Mouse (Mus musculus) neural tube, embryonic 13.5 days (tissue): ENCODE data around the gene Tnfrsf1a. TPM values are rescaled to one million over a fixed set of nuclear protein-coding genes. Genes with fewer than 3 reads are reported as not detected.

Source experiments
- ATAC-seq: fragments of 200-750 bp; cut with Nextera tagmentation; 2 replicates; pipeline ENCODE4 v1.8.0; 2017; ENCODE audit warnings: low read depth, mild to moderate bottlenecking, moderate TSS enrichment, moderate library complexity
- H3K27ac ChIP-seq: fragments of 300-500 bp; sonication (generic); replicated peaks from 2 replicates; pipeline ENCODE4 v1.5.1; 2015; ENCODE audit warnings: moderate library complexity, mild to moderate bottlenecking, inconsistent platforms
- H3K27me3 ChIP-seq: fragments of 300-500 bp; sonication (generic); 2 replicates; pipeline ENCODE4 v1.6.1; 2015; ENCODE audit warnings: mild to moderate bottlenecking, inconsistent platforms
- H3K36me3 ChIP-seq: fragments of 300-500 bp; sonication (generic); 2 replicates; pipeline ENCODE4 v1.6.1; 2015; ENCODE audit warnings: mild to moderate bottlenecking, inconsistent platforms
- H3K4me1 ChIP-seq: fragments of 300-500 bp; sonication (generic); replicated peaks from 2 replicates; pipeline ENCODE4 v1.6.1; 2015; ENCODE audit warnings: inconsistent platforms
- H3K4me2 ChIP-seq: fragments of 300-500 bp; sonication (generic); 2 replicates; pipeline ENCODE4 v1.6.1; 2015; ENCODE audit warnings: inconsistent platforms, mild to moderate bottlenecking, moderate library complexity
- H3K4me3 ChIP-seq: fragments of 300-500 bp; sonication (generic); 2 replicates; pipeline ENCODE4 v1.5.1; 2015; ENCODE audit warnings: mild to moderate bottlenecking, inconsistent platforms
- H3K9ac ChIP-seq: fragments of 300-500 bp; sonication (generic); 2 replicates; pipeline ENCODE4 v1.6.1; 2015; ENCODE audit warnings: moderate library complexity, mild to moderate bottlenecking, inconsistent platforms
- H3K9me3 ChIP-seq: fragments of 300-500 bp; sonication (generic); 2 replicates; pipeline ENCODE4 v1.6.1; 2016; ENCODE audit warnings: inconsistent platforms
- WGBS: fragments of 180-500 bp; shearing (Covaris S2); methylation state at CpG from one replicate; pipeline ENCODE4 v1.1.7; 2015; 5-methylcytosine and 5-hydroxymethylcytosine counted together
- polyA plus RNA-seq: library from polyadenylated mRNA; unstranded; fragments of >200 nt; fragmentation: Nextera tagmentation; extraction: Ambion mirVana; gene quantifications from 2 replicates; pipeline ENCODE4 v1.2.1, GENCODE M21; 2015

Gene Tnfrsf1a
- polyA plus RNA-seq, 1 experiment from 2014 or later, result 17.5 TPM

DNA sequence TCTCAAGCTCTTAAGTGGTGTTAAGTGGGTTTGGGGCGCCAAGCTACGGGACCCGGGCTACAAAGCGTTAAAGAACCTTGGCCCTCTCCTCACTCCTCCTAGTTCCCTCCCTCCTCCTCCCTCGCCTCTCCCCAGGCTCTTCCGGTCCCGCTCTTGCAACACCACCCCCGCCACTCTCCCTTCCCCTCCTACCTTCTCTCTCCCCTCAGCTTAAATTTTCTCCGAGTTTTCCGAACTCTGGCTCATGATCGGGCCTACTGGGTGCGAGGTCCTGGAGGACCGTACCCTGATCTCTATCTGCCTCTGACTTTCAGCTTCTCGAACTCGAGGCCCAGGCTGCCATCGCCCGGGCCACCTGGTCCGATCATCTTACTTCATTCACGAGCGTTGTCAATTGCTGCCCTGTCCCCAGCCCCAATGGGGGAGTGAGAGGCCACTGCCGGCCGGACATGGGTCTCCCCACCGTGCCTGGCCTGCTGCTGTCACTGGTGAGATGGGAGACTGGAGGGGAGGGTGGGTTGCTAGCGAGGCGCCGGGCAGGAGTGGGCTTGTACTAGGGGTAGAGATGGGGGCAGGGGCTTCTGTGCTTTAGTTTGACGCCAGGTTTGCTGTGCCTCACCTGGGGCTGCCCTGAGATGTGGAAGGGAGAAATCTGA is 541 bp downstream of the Tnfrsf1a start:
- peak; percentile 64 for ATAC-seq
- peak overlapping the region; percentile 75 for H3K9ac ChIP-seq
- H3K4me2 ChIP-seq, result peak overlapping the region; percentile 68
- no peaks in the 10 kb centered on the region for H3K9me3 ChIP-seq
- WGBS, result 0% methylated on average over 27 of the region's 27 CpGs
- H3K4me1 ChIP-seq, result peaks cover 45% of the 10 kb centered on the region
- peak overlapping the region; percentile 49 for H3K4me3 ChIP-seq
- peaks cover 19% of the 10 kb centered on the region for H3K27me3 ChIP-seq
- H3K27ac ChIP-seq, result peak overlapping the region; percentile 33; the same call in 1 of the 2 replicates
- H3K36me3 ChIP-seq, result no peaks in the 10 kb centered on the region

DNA sequence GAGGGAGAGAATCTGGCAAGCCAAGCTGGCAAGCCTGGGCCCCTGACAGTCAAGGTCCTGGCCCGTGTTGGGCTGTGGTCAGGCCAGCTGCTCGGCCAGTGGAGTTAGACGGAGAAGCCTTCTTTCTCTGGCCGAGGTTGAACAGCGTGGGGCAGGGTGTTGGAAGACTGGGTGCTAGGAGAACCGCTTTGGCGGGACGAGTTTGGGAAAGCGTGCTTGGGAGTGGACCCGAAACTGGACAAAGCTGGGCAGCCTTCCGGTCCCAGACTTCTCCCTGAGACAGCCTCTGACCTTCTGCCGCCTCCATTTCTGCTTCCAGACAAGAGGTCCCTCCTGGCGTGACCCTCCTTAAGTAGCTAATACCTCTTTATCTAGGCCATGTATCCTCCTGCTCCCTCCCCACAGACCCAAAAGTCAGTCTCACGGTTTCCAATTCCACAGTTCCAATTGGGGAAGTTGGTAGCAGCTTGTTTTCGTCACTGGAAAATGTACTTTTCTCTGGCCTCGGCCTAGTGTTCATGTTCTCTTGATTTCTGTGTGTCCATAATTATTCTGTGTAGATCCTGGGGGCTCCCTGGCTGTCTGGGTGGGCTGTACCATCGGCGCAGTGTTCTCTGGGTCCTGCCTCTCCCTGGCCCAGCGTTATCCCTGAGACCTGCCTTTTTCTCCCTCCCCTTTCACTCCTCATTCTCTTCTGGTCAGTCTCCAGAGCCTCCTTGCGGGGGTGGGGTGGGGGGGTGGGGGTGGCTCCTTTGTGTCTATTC is 1.3 kb downstream of the Tnfrsf1a start:
- 10% methylated on average over 20 of the region's 20 CpGs for WGBS
- Histone ChIP-seq H3K27me3 (peaks cover 19% of the 10 kb centered on the region), H3K4me2 (peak overlapping the region; percentile 68), H3K27ac (peak overlapping the region; percentile 33; the same call in 1 of the 2 replicates), H3K4me1 (peaks cover 52% of the 10 kb centered on the region), H3K36me3 (no peaks in the 10 kb centered on the region), H3K9ac (peak overlapping the region; percentile 75), H3K4me3 (peak overlapping the region; percentile 49), H3K9me3 (no peaks in the 10 kb centered on the region)
- no peak for ATAC-seq

- Histone ChIP-seq H3K4me1 (peaks cover 56% of the 10 kb centered on the region), H3K27ac (no peak overlapping the region), H3K36me3 (no peaks in the 10 kb centered on the region), H3K4me2 (peak overlapping the region; percentile 68), H3K27me3 (peaks cover 19% of the 10 kb centered on the region), H3K4me3 (no peak overlapping the region), H3K9me3 (no peaks in the 10 kb centered on the region), H3K9ac (peak overlapping the region; percentile 75; the same call in 1 of the 2 replicates)
- 82% methylated on average over 2 of the region's 2 CpGs for WGBS
- ATAC-seq, result no peak
These were observed 1.8 kb downstream of the Tnfrsf1a start for GRCm38 (mm10) chr6:125350995-125351324.

- Histone ChIP-seq H3K4me1 (peaks cover 56% of the 10 kb centered on the region), H3K9me3 (no peaks in the 10 kb centered on the region), H3K36me3 (no peaks in the 10 kb centered on the region), H3K4me2 (0 out of 2 replicates have a peak overlapping the region, but pooled peaks have one; percentile 68), H3K4me3 (no peak overlapping the region), H3K27ac (no peak overlapping the region), H3K9ac (no peak overlapping the region), H3K27me3 (peaks cover 19% of the 10 kb centered on the region)
- no peak for ATAC-seq
- WGBS, result 79% methylated on average over 8 of the region's 8 CpGs
These were observed 2.3 kb downstream of the Tnfrsf1a start for GRCm38 (mm10) chr6:125351368-125352045.

- Histone ChIP-seq H3K4me3 (no peak overlapping the region), H3K4me1 (peaks cover 56% of the 10 kb centered on the region), H3K4me2 (no peak overlapping the region), H3K9ac (no peak overlapping the region), H3K27me3 (peaks cover 19% of the 10 kb centered on the region), H3K9me3 (no peaks in the 10 kb centered on the region), H3K36me3 (no peaks in the 10 kb centered on the region), H3K27ac (no peak overlapping the region)
- WGBS, result 66% methylated on average over 5 of the region's 5 CpGs
- no peak for ATAC-seq
These were observed 2.9 kb downstream of the Tnfrsf1a start for GRCm38 (mm10) chr6:125352046-125352384.

GRCm38 (mm10) chr6:125352811-125353210 is 3.6 kb downstream of the Tnfrsf1a start:
- Histone ChIP-seq H3K4me3 (no peak overlapping the region), H3K27me3 (peaks cover 19% of the 10 kb centered on the region), H3K4me1 (peaks cover 56% of the 10 kb centered on the region), H3K27ac (no peak overlapping the region), H3K9ac (no peak overlapping the region), H3K36me3 (no peaks in the 10 kb centered on the region), H3K9me3 (no peaks in the 10 kb centered on the region), H3K4me2 (no peak overlapping the region)
- 55% methylated on average over 4 of the region's 4 CpGs for WGBS
- no peak for ATAC-seq

DNA sequence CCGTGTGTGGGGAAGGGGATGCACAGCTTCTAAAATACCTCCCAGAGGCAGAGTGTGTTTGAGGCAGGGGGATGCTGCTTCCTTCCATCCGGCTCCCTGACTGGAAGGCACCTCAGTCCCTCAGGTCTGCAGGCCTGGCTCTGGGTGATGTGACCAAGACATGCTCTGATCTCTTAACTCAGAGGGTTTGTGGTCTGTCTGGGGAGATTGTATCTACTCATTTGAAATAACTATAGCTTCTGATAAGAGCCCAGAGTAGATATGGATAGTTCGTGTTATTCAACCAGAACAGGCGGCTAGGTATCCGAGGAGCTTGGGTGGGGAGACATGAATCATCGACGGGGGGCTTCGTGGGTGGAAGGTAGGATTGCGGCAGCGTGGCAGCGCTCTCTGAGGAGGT is 4.1 kb downstream of the Tnfrsf1a start:
- no peak overlapping the region for H3K4me2 ChIP-seq
- peaks cover 56% of the 10 kb centered on the region for H3K4me1 ChIP-seq
- 85% methylated on average over 11 of the region's 11 CpGs for WGBS
- no peaks in the 10 kb centered on the region for H3K9me3 ChIP-seq
- H3K9ac ChIP-seq, result no peak overlapping the region
- no peak overlapping the region for H3K27ac ChIP-seq
- H3K36me3 ChIP-seq, result no peaks in the 10 kb centered on the region
- ATAC-seq, result no peak
- peaks cover 17% of the 10 kb centered on the region for H3K27me3 ChIP-seq
- no peak overlapping the region for H3K4me3 ChIP-seq

DNA sequence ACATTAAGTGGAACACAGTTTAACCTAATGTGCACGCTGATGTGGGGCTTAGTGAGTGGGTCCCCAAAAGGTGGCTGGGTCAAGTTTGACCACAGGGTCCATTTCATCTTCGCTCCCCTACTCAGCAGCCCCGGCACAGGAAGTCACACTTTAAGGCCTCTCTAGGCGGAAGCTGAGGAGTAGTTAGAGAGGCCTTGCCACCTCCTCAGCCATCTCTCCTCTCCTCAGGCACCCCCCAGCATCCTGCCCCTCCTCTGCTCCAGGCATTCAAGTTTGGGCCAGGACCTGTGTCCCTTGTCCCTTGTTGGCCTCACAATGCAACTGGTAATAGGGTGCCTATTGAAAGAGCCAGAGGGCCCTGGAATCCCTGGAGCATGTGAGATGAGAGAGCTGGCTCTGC is 4.5 kb downstream of the Tnfrsf1a start:
- H3K36me3 ChIP-seq, result no peaks in the 10 kb centered on the region
- no peak for ATAC-seq
- peaks cover 13% of the 10 kb centered on the region for H3K27me3 ChIP-seq
- no peaks in the 10 kb centered on the region for H3K9me3 ChIP-seq
- WGBS, result 87% methylated on average over 4 of the region's 4 CpGs
- H3K4me2 ChIP-seq, result no peak overlapping the region
- H3K4me3 ChIP-seq, result no peak overlapping the region
- H3K9ac ChIP-seq, result no peak overlapping the region
- peaks cover 55% of the 10 kb centered on the region for H3K4me1 ChIP-seq
- H3K27ac ChIP-seq, result no peak overlapping the region

- WGBS, result 17% methylated on average over 14 of the region's 14 CpGs
- no peak for ATAC-seq
- Histone ChIP-seq H3K9me3 (no peaks in the 10 kb centered on the region), H3K4me3 (no peak overlapping the region), H3K9ac (no peak overlapping the region), H3K36me3 (no peaks in the 10 kb centered on the region), H3K27ac (peak overlapping the region; percentile 35; the same call in 1 of the 2 replicates), H3K4me1 (peaks cover 46% of the 10 kb centered on the region), H3K4me2 (peak overlapping the region; percentile 35), H3K27me3 (peaks cover 9% of the 10 kb centered on the region)
These were observed 5.4 kb downstream of the Tnfrsf1a start for GRCm38 (mm10) chr6:125354352-125355151.

DNA sequence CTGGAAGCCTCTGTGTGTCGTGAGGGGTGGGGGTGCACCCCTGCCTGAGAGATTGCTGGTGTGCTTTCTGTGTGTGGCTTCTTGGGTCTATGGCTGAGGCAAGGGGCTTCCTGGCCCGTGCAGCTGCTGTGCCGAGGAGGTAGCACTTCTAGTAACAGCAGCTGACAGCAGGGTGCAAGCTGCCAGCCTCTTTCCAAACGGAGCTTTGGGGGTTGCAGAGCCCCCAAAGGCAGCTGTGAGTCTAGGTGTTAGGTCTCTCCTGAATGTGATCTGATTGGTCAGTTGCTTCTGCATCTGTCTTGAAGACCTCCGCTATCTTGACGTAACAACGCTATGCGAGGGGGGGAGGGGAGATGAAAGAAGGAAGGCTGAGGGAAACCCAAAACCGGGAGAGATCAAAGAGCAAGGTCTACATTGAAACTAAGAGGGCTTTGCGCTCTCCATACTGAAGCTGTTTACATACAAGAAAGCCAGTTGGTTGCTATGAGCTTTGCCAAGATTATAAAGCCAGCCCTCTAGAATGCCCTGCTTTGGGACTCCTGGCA is 6.1 kb downstream of the Tnfrsf1a start:
- 6% methylated on average over 10 of the region's 10 CpGs for WGBS
- H3K36me3 ChIP-seq, result no peaks in the 10 kb centered on the region
- peak overlapping the region; percentile 35 for H3K4me2 ChIP-seq
- no peak for ATAC-seq
- no peak overlapping the region for H3K9ac ChIP-seq
- H3K4me3 ChIP-seq, result no peak overlapping the region
- no peaks in the 10 kb centered on the region for H3K9me3 ChIP-seq
- H3K27me3 ChIP-seq, result peaks cover 2% of the 10 kb centered on the region
- H3K4me1 ChIP-seq, result peaks cover 39% of the 10 kb centered on the region
- H3K27ac ChIP-seq, result no peak overlapping the region; the same call in 1 of the 2 replicates

- 37% methylated on average over 8 of the region's 8 CpGs for WGBS
- no peaks in the 10 kb centered on the region for H3K36me3 ChIP-seq
- H3K9ac ChIP-seq, result no peak overlapping the region
- no peak for ATAC-seq
- no peak overlapping the region for H3K27ac ChIP-seq
- H3K9me3 ChIP-seq, result no peaks in the 10 kb centered on the region
- H3K4me3 ChIP-seq, result no peak overlapping the region
- H3K27me3 ChIP-seq, result peaks cover 2% of the 10 kb centered on the region
- H3K4me2 ChIP-seq, result no peak overlapping the region
- H3K4me1 ChIP-seq, result peaks cover 35% of the 10 kb centered on the region
These were observed 7.1 kb downstream of the Tnfrsf1a start for GRCm38 (mm10) chr6:125356264-125356663.
